ENCODE assay signal across 8 mouse cellular contexts in the genomic region with DNA sequence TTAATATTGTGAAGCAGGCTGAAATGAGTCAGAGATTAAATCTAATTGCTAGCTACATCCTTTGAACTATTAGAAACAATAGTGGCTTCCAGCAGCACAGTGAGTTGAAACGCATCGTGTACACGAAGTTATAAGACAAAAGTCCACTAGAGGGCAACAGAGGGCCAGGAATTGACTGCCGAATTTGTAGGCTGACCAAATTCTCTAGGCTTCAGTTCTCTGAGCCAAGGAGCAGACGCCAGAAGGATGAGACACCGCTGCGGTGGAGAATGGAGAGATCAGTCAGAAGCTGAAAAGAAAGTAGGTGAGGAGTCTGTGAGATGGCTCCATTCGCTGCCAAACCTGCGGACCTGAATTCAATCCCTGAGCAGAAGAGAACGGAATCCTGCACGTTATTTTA. TPM values are rescaled to one million over a fixed set of nuclear protein-coding genes. Genes with fewer than 3 reads are reported as not detected.
A peak's percentile ranks its signal among the peaks of the same experiment; 100 is the strongest.
DNase-seq lines count a peak whose midpoint lies in the region; ATAC-seq and TF ChIP-seq lines count a peak whose summit lies in the region.

No protein-coding gene starts in this region.

- H3K9ac ChIP-seq in hindbrain, postnatal 0 days (replicated peaks; ENCODE audit: low read length): no peak overlapping the region

- no peaks in the 10 kb centered on the region for H3K4me1 ChIP-seq in hindbrain, postnatal 0 days (ENCODE audit: insufficient read depth, low read length)

- intact Hi-C loops in left cerebral cortex, adult 2 months (cut with DNase I): loop anchor here (2.0 to 5.0 kb wide), 4 partner anchors 101 to 519 kb away; a partner anchor contains a TSS

- peak; percentile 86 for ATAC-seq in hindbrain, postnatal 0 days

- no peaks in the 10 kb centered on the region for H3K36me3 ChIP-seq in hindbrain, postnatal 0 days (ENCODE audit: insufficient read depth, low read length)

- H3K9me3 ChIP-seq in hindbrain, postnatal 0 days (ENCODE audit: low read length): no peaks in the 10 kb centered on the region

- H3K4me3 ChIP-seq in hindbrain, postnatal 0 days (ENCODE audit: low read length): peak overlapping the region; percentile 24
- H3K4me3 ChIP-seq in left cerebral cortex, adult 2 months: 0 out of 2 replicates have a peak overlapping the region, but pooled peaks have one; percentile 0

- no peaks in the 10 kb centered on the region for H3K27me3 ChIP-seq in hindbrain, postnatal 0 days (ENCODE audit: insufficient read depth, low read length)

- 8% methylated on average over 11 of the region's 11 CpGs for WGBS in hindbrain, postnatal 0 days

- TF ChIP-seq CTCF in hindbrain, postnatal 0 days (IDR thresholded peaks at IDR 0.05; ENCODE audit: low read depth): peak; percentile 87
- peak; percentile 77 for TF ChIP-seq CTCF in left cerebral cortex, adult 2 months (IDR thresholded peaks at IDR 0.05)

- DNase-seq in gastrocnemius, adult 18-20 months (ENCODE audit: low spot score): peak; percentile 83
- DNase-seq in gastrocnemius, adult 8-10 months (ENCODE audit: low spot score in 2 of 2): no peak
- DNase-seq in cerebellum, adult 8-10 months: peak; percentile 71
- peak; percentile 55 to 92 for DNase-seq in frontal cortex, adult 2 months (ENCODE audit: extremely low spot score in 1 of 2, low spot score in 1 of 2)
- peak; percentile 96 for DNase-seq in hindbrain, postnatal 0 days (ENCODE audit: low spot score)
- DNase-seq in left cerebral cortex, adult 2 months (ENCODE audit: extremely low spot score in 1 of 2, low spot score in 2 of 2): peak; percentile 57 to 58
- DNase-seq in lung, postnatal 36 days: peak; percentile 86
- peak; percentile 76 to 79 for DNase-seq in right cerebral cortex, postnatal 10 days (ENCODE audit: low spot score in 2 of 2)

- H3K4me2 ChIP-seq in hindbrain, postnatal 0 days (ENCODE audit: low read depth, low read length): peak overlapping the region; percentile 55

- H3K27ac ChIP-seq in hindbrain, postnatal 0 days: peak overlapping the region; percentile 68
- no peak overlapping the region for H3K27ac ChIP-seq in left cerebral cortex, adult 2 months

RNA-seq across cellular contexts. Expression of a gene that starts 43.6 kb away (rescaled TPM):
- 100 to 1,000 TPM; 168 to 201 TPM for total RNA-seq in gastrocnemius, adult 18-20 months (2021)
- total RNA-seq in gastrocnemius, adult 8-10 months (2022): 100 to 1,000 TPM; 183 to 225 (median 208) TPM
- 41.6 and 44.5 TPM in 2 replicates for polyA plus RNA-seq in frontal cortex, adult 2 months (2012; rRNA removed)
- total RNA-seq in hindbrain, postnatal 0 days (2014; rRNA removed): 21.5 and 22.6 TPM in 2 replicates
- 46.8 and 48.3 TPM in 2 replicates for polyA plus RNA-seq in hindbrain, postnatal 0 days (2015; fragmentation: Nextera tagmentation; extraction: Ambion mirVana)
- total RNA-seq in left cerebral cortex, adult 2 months (2021): 10 to 100 TPM; 33.6 to 41.8 TPM

Comparison
In these comparisons a context has a peak if more than half of its experiments do, and no peak if none do; other contexts are left out.
1. DNase-seq: peak in gastrocnemius, adult 18-20 months (single experiment), cerebellum, adult 8-10 months (single experiment), frontal cortex, adult 2 months (2 of 2), hindbrain, postnatal 0 days (single experiment), left cerebral cortex, adult 2 months (2 of 2), lung, postnatal 36 days (single experiment) and right cerebral cortex, postnatal 10 days (2 of 2); none in gastrocnemius, adult 8-10 months (0 of 2).